ENCODE assay signal across 9 mouse cellular contexts in the genomic region with DNA sequence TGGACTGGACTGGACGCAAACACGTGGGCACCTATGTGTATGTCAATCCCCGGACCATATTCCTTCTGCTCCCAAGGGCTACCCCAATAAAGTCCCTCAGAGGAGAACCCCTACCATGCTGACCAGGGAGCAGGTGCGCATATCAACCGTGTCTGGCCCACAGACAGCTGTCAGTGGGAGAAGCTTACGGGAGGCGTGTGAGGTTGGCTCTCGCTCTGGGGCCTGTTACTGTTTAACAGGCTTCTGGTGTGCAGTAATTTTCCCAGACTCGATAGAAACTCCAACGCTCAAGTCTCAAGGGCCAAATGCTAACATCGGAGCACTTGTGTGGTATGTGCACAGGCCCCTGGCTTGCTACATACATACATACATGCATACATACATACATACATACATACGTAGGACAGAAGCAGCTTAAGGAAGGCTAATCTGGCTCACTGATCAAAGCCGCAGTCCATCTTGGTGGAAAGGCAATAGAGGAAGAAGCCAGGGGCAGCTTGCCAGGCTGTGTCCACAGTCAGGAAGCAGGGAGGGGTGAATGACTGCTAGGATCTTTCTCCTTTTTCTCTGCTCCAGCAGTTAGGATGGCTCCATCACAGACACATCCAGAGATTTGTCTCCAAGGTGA. TPM values are rescaled to one million over a fixed set of nuclear protein-coding genes. Genes with fewer than 3 reads are reported as not detected.
DNase-seq lines count a peak whose midpoint lies in the region; ATAC-seq and TF ChIP-seq lines count a peak whose summit lies in the region.
"Had no signal": no experiment of that assay in that cellular context is flagged by ENCODE, and none has a peak within 500 bp of the region (broad histone marks: within the 10 kb centered on the region; RNA-seq: fewer than 3 reads in every experiment).

No protein-coding gene starts in this region.

- no peak overlapping the region for H3K9ac ChIP-seq in MEL (ENCODE audit: control insufficient read depth, low read depth, low read length, poor library complexity, severe bottlenecking)

- no peak for TF ChIP-seq EP300 in MEL (IDR thresholded peaks at IDR 0.05; ENCODE audit: low read depth in 1 of 2, low read length in 2 of 2)

- no peak overlapping the region for H3K27ac ChIP-seq in MEL (ENCODE audit: control insufficient read depth, low read depth, low read length)

- no peak overlapping the region for H3K4me3 ChIP-seq in MEL (ENCODE audit: control insufficient read depth in 1 of 2, insufficient read depth in 1 of 2, low read depth in 2 of 2, low read length in 2 of 2)

- TF ChIP-seq POLR2A in MEL (IDR thresholded peaks at IDR 0.05; ENCODE audit: control insufficient read depth in 1 of 2, insufficient read depth in 1 of 2, low read depth in 1 of 2, low read length in 2 of 2, poor library complexity in 1 of 2), result no peak

- peaks cover 0 to 4% of the 10 kb centered on the region in 2 experiments; a peak in 3 of 4 replicates for H3K36me3 ChIP-seq in MEL (ENCODE audit: control insufficient read depth in 1 of 2, insufficient read depth in 2 of 2, low read length in 2 of 2)

- ATAC-seq in monocyte, adult 5-6 weeks (replicated peaks; ENCODE audit: insufficient number of reproducible peaks, low FRiP score, low TSS enrichment, poor library complexity, severe bottlenecking), result no peak

- 31% methylated on average over 13 of the region's 13 CpGs for WGBS in large intestine, adult 2 months

- no peaks in the 10 kb centered on the region for H3K9me3 ChIP-seq in MEL (replicated peaks; ENCODE audit: insufficient read depth, low read length)

- H3K79me2 ChIP-seq in MEL (ENCODE audit: control insufficient read depth, insufficient read depth, low read length, poor library complexity), result peaks cover 3% of the 10 kb centered on the region

- DNase-seq in heart, postnatal 4 days, result peak; percentile 43
- no peak for DNase-seq in heart, adult 11 months
- peak; percentile 23 for DNase-seq in MEL (ENCODE audit: low read depth, low spot score)
- peak; percentile 44 for DNase-seq in brain, adult 2 months (ENCODE audit: low read depth, low spot score)
- DNase-seq in large intestine, adult 2 months (ENCODE audit: low read depth, low spot score), result peak; percentile 31
- DNase-seq in spleen, postnatal 4 days (ENCODE audit: low spot score in 2 of 2), result no peak
- DNase-seq in frontal cortex, postnatal 14 days (ENCODE audit: low spot score in 2 of 2), result no peak
- DNase-seq: right cerebral cortex, postnatal 14 days had no signal

- H3K27me3 ChIP-seq in MEL (ENCODE audit: control insufficient read depth in 1 of 2, insufficient read depth in 2 of 2, low read length in 2 of 2), result no peaks in the 10 kb centered on the region

- TF ChIP-seq CTCF in MEL (IDR thresholded peaks at IDR 0.05 in 2 of 3, conservative IDR thresholded peaks at IDR 0.05 in 1 of 3; ENCODE audit: control insufficient read depth in 1 of 3, insufficient read depth in 1 of 3, low read depth in 2 of 3, low read length in 3 of 3, poor library complexity in 1 of 3, severe bottlenecking in 1 of 3), result no peak

- no peak for TF ChIP-seq RAD21 in MEL (IDR thresholded peaks at IDR 0.05; ENCODE audit: low read depth, low read length)

- peaks cover 8% of the 10 kb centered on the region in 2 experiments; a peak in 3 of 4 replicates for H3K4me1 ChIP-seq in MEL (ENCODE audit: control insufficient read depth in 1 of 2, insufficient read depth in 2 of 2, low read length in 2 of 2)

TF ChIP-seq in MEL, 35 proteins besides CTCF, POLR2A, EP300 and RAD21:
- TF ChIP-seq BHLHE40 (IDR thresholded peaks at IDR 0.05; ENCODE audit: borderline replicate concordance, low read depth, low read length) (no peak), MYB (IDR thresholded peaks at IDR 0.05; ENCODE audit: low read depth, low read length) (no peak), CHD1 (IDR thresholded peaks at IDR 0.05; ENCODE audit: low read depth, low read length) (no peak), ZC3H11A (IDR thresholded peaks at IDR 0.05; ENCODE audit: low read depth, low read length) (no peak), GABPA (IDR thresholded peaks at IDR 0.05; ENCODE audit: low read depth, low read length) (no peak), CHD2 (IDR thresholded peaks at IDR 0.05; ENCODE audit: low read length) (no peak), SMC3 (IDR thresholded peaks at IDR 0.05; ENCODE audit: low read depth, low read length) (no peak), KAT2A (conservative IDR thresholded peaks at IDR 0.05; ENCODE audit: low read depth, low read length) (no peak), ZMIZ1 (IDR thresholded peaks at IDR 0.05; ENCODE audit: low read depth, low read length) (no peak), MXI1 (IDR thresholded peaks at IDR 0.05; ENCODE audit: low read depth, low read length) (no peak), ELF1 (IDR thresholded peaks at IDR 0.05; ENCODE audit: low read depth, low read length) (no peak), POLR2AphosphoS2 (IDR thresholded peaks at IDR 0.05; ENCODE audit: low read length) (no peak), TAL1 (IDR thresholded peaks at IDR 0.05; ENCODE audit: low read length) (no peak), ZNF384 (IDR thresholded peaks at IDR 0.05; ENCODE audit: low read depth, low read length) (no peak)

RNA-seq across cellular contexts. Expression of gene Scarb1, which starts 27.8 kb away (rescaled TPM):
- total RNA-seq in heart, postnatal 4 days (2021), result 10 to 100 TPM; 65.7 to 67.0 TPM
- total RNA-seq in MEL (2012; rRNA removed), result 51.4 and 53.1 TPM in 2 replicates
- polyA plus RNA-seq in MEL (2012; ENCODE audit: insufficient read depth in 1 of 2, insufficient read length in 2 of 2, low read depth in 1 of 2, low replicate concordance in 2 of 2, missing spikeins in 1 of 2), result 10 to 100 TPM in 1 of 2 experiments, not detected in 1; 98.3 TPM
- polyA plus RNA-seq in large intestine, adult 2 months (2012; rRNA removed), result 13.2 and 19.2 TPM in 2 replicates
- total RNA-seq in monocyte, adult 5-6 weeks (2017), result 67.9 to 84.6 TPM (median 77.1 TPM) in 3 replicates

Comparison
In these comparisons a context has a peak if more than half of its experiments do, and no peak if none do; other contexts are left out.
1. DNase-seq: peak in heart, postnatal 4 days (single experiment), MEL (single experiment), brain, adult 2 months (single experiment) and large intestine, adult 2 months (single experiment); none in heart, adult 11 months (single experiment), spleen, postnatal 4 days (0 of 2) and frontal cortex, postnatal 14 days (0 of 2).